Mouse (Mus musculus) cerebellum, adult 11 months (tissue): ENCODE results near the gene Gsg1l.

Experiments
- DNase-seq: peaks from one replicate; pipeline ENCODE4 v3.0.0; 2022

Gene Gsg1l

GRCm38 (mm10) chr7:126080949-126081654 is 1.1 kb downstream of the Gsg1l start:
- no peak for DNase-seq

GRCm38 (mm10) chr7:126076935-126077334 is 5.3 kb downstream of the Gsg1l start:
- no peak for DNase-seq

- no peak for DNase-seq
Observed at GRCm38 (mm10) chr7:126075058-126075457, 7.2 kb downstream of the Gsg1l start.

DNA sequence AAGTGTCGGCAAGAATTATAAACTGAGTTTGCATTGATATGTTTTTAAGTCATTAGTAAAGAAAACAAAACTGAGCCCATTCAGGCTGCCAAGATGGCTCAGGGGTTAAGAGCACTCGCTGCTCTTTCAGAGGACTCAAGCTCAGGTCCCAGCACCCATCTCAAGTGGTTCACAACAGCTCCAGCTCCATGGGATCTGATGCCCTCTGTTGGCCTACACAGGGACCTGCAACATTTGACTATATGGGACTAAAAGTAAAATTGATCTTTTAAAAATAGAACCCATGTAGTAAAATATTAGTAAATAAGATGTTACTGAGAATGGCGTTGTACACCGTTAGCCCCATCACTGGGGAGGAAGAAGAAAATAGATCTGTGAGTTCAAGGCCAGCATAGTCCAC is 11.9 kb downstream of the Gsg1l start:
- no peak for DNase-seq

- DNase-seq, result peak; percentile 44
Observed at GRCm38 (mm10) chr7:126066777-126067176, 15.4 kb downstream of the Gsg1l start.

GRCm38 (mm10) chr7:126065243-126065876 is 16.9 kb downstream of the Gsg1l start:
- no peak for DNase-seq

DNA sequence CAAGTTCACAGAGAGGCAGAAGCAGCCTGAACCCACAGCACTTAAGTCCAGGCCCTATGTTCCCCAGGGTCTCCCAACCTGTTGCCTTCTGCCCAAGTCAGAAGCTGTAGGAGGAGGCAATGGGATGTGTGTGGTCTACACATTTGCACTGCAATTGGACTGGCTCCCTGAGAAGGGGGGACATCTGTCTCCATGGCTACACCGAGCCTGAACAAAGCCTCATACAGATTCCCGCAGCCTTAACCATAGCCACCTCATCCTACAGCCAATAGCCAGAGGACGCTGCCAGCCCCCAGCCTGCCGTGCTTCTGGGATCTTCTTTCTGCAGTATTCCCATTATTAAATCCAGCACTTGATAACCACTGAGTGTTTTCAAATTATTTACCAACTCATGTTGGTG is 20.0 kb downstream of the Gsg1l start:
- no peak for DNase-seq

- DNase-seq, result no peak
Observed at GRCm38 (mm10) chr7:126058918-126059317, 23.3 kb downstream of the Gsg1l start.

GRCm38 (mm10) chr7:126057332-126057914 is 24.8 kb downstream of the Gsg1l start:
- DNase-seq, result no peak

- DNase-seq, result no peak
Observed at GRCm38 (mm10) chr7:126054574-126054973, 27.6 kb downstream of the Gsg1l start.

DNA sequence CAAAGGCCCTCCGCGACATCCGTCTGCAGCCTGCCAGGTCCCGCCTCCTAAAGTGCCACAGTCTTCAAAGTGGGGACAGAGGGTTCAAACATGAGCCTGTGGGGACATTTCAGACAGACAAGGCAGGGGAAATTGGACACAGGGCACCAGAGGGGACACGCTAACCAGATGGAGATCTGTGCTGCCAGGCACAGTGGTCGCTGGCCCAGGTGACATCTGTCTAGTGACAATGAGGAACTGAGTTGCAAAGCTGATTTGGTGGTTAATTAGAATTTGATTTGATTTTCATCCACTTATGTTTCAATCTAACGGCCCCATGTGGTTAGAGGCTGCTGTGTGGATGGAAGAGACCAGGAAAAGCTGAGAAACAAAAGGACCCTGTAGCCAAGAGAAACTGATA is 28.6 kb downstream of the Gsg1l start:
- DNase-seq, result no peak

DNA sequence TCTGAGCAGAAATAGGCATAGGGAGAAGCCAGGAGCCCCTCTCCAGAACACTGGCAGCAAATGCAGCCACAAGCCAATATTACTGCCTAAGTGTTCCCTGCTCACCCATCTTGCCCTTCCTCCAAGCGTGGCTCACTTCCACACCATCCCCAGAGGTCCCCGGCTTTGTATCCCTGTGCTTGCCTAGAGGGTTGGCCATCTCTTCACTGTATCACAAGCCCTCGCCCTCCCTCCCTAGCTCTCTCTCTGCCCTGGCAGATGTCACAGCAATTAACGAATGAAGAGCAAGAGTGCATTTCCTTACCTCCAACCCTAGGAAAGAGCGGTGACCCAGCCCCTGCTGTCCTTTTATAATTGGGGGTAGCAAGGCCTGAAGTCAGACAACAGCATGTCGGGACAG is 30.3 kb downstream of the Gsg1l start:
- no peak for DNase-seq

DNA sequence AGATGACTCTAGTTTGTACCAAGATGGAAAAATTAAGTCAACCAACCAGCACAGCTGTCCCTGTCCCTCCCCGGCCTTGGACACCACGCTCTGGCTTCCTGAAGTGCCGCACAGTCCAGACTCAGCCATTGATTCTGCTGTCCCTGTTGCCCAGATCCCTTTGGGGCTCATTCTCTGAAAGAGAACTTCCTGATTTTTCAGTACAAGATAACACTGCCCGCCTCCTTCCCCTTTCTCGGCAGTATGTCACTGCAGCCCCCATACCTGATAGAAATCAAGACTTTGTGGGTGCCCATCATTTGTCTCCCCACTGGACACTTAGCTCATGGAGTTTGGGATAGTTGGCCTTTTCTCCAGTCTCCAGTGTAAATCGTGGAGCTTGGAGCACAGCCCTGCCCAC is 37.1 kb downstream of the Gsg1l start:
- DNase-seq, result no peak

- no peak for DNase-seq
Observed at GRCm38 (mm10) chr7:126042306-126042705, 39.9 kb downstream of the Gsg1l start.

GRCm38 (mm10) chr7:126040794-126041526 is 41.3 kb downstream of the Gsg1l start:
- DNase-seq, result peak; percentile 69

- DNase-seq, result no peak
Observed at GRCm38 (mm10) chr7:126039847-126040246, 42.4 kb downstream of the Gsg1l start.

- DNase-seq, result no peak
Observed at GRCm38 (mm10) chr7:126039247-126039835, 42.9 kb downstream of the Gsg1l start.

- no peak for DNase-seq
Observed at GRCm38 (mm10) chr7:126038366-126039246, 43.6 kb downstream of the Gsg1l start.

DNA sequence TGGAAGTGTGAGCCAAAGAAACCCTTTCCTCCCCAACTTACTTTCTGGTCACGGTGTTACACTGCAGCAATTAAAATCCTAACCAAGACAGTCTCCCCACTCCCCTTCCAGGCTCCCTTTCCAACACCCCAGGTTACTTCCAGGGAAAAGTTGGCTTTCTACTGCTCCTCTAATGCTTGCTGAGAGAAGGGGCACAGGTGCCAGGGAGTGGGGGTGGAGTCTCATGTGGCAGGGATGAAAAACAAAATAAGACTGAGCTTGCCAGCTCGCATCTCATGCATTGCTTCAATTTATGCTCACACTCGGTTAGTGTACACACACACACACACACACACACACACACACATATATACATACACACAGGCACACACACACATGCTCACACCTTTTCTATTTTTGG is 46.9 kb downstream of the Gsg1l start:
- DNase-seq, result no peak

DNA sequence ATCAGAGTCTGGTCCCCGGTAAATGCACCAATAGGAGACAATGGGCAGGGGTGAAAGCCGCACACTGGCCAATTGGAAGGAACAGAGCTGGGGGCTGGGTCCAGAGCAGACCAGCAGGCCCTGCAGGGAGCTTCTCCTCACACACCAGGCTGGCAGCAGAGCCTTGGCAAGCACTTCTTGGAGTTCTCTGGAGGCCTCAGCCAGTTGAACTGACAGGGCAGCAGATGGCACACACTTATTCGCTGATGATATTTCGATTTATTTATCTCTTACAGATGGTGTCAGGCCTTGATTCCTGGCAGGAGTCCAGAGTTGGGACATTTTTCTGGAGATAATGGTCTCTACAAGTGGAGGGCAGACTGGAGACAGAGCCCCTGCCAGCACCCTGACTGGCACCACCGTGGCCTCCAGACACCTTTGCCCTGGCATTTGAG is 49.4 kb downstream of the Gsg1l start:
- peak; percentile 87 for DNase-seq

GRCm38 (mm10) chr7:126032365-126032755 is 49.9 kb downstream of the Gsg1l start:
- DNase-seq, result peak; percentile 29
